Mouse (Mus musculus) testis, postnatal 10 days (tissue): Measurements from ENCODE around the gene Agpat4.

Source experiments
- DNase-seq: peaks from one replicate; pipeline ENCODE4 v3.0.0; 2021; ENCODE audit warnings: low spot score

The Agpat4 gene

GRCm38 (mm10) chr17:12118561-12118925 is at the start of gene Agpat4:
TSS of gene Agpat4 (plus strand) at chr17:12118704.
- DNase-seq = peak; percentile 68

- no peak for DNase-seq
Observed at GRCm38 (mm10) chr17:12076816-12077215, 41.7 kb upstream of the Agpat4 start.

- no peak for DNase-seq
Observed at GRCm38 (mm10) chr17:12080656-12081495, 37.6 kb upstream of the Agpat4 start.

GRCm38 (mm10) chr17:12082201-12082600 is 36.3 kb upstream of the Agpat4 start:
- no peak for DNase-seq

GRCm38 (mm10) chr17:12090261-12090927 is 28.1 kb upstream of the Agpat4 start:
- no peak for DNase-seq

GRCm38 (mm10) chr17:12092901-12093564 is 25.5 kb upstream of the Agpat4 start:
- no peak for DNase-seq

- DNase-seq = no peak
Observed at GRCm38 (mm10) chr17:12094016-12094415, 24.5 kb upstream of the Agpat4 start.

- no peak for DNase-seq
Observed at GRCm38 (mm10) chr17:12094827-12095590, 23.5 kb upstream of the Agpat4 start.

- no peak for DNase-seq
Observed at GRCm38 (mm10) chr17:12099415-12099814, 19.1 kb upstream of the Agpat4 start.

GRCm38 (mm10) chr17:12102326-12102725 is 16.2 kb upstream of the Agpat4 start:
- DNase-seq = no peak

GRCm38 (mm10) chr17:12103781-12104180 is 14.7 kb upstream of the Agpat4 start:
- peak; percentile 51 for DNase-seq

GRCm38 (mm10) chr17:12104245-12104644 is 14.3 kb upstream of the Agpat4 start:
- DNase-seq = no peak

GRCm38 (mm10) chr17:12104690-12105089 is 13.8 kb upstream of the Agpat4 start:
- DNase-seq = no peak

- no peak for DNase-seq
Observed at GRCm38 (mm10) chr17:12106255-12106654, 12.2 kb upstream of the Agpat4 start.

- no peak for DNase-seq
Observed at GRCm38 (mm10) chr17:12113626-12114025, 4.9 kb upstream of the Agpat4 start.

- no peak for DNase-seq
Observed at GRCm38 (mm10) chr17:12115086-12115485, 3.4 kb upstream of the Agpat4 start.

- DNase-seq = no peak
Observed at GRCm38 (mm10) chr17:12118131-12118530, 373 bp upstream of the Agpat4 start.

GRCm38 (mm10) chr17:12118926-12119641 is 580 bp downstream of the Agpat4 start:
- DNase-seq = peak; percentile 74

- DNase-seq = peak; percentile 77
Observed at GRCm38 (mm10) chr17:12119675-12120074, 1.2 kb downstream of the Agpat4 start.

GRCm38 (mm10) chr17:12120268-12120667 is 1.8 kb downstream of the Agpat4 start:
- no peak for DNase-seq

- peak; percentile 40 for DNase-seq
Observed at GRCm38 (mm10) chr17:12121226-12121794, 2.8 kb downstream of the Agpat4 start.
